Mouse (Mus musculus): Measurements from ENCODE around the gene Eno4. TPM values are rescaled to one million over a fixed set of nuclear protein-coding genes. Genes with fewer than 3 reads are reported as not detected.
"Not testable (repeated sequence)": the region's sequence is repeated elsewhere in the genome, so short reads cannot be mapped to it uniquely, and the experiment has no call there.

The Eno4 gene
- total RNA-seq (2021) = not detected
- long read RNA-seq, experiment 1 = 0 reads
- long read RNA-seq, experiment 2 = 0 reads

- peak; percentile 94 for DNase-seq (ENCODE audit: low spot score)
Observed at GRCm38 (mm10) chr19:58942841-58943828, at the start of gene Eno4, which contains the start of gene Hspa12a. TSS of gene Eno4 (plus strand) at chr19:58943425. TSS of gene Hspa12a (minus strand) at chr19:58943654.

- no peak for DNase-seq (ENCODE audit: low spot score)
Observed at GRCm38 (mm10) chr19:58896216-58896615, 47.0 kb upstream of the Eno4 start.

GRCm38 (mm10) chr19:58900471-58900870, 42.8 kb upstream of the Eno4 start:
- DNase-seq (ENCODE audit: low spot score) = not testable (repeated sequence)

- no peak for DNase-seq (ENCODE audit: low spot score)
Observed at GRCm38 (mm10) chr19:58903079-58903898, 39.9 kb upstream of the Eno4 start.

- DNase-seq (ENCODE audit: low spot score) = peak; percentile 87
Observed at GRCm38 (mm10) chr19:58903899-58904327, 39.3 kb upstream of the Eno4 start.

GRCm38 (mm10) chr19:58906685-58907084, 36.5 kb upstream of the Eno4 start:
- no peak for DNase-seq (ENCODE audit: low spot score)

- DNase-seq (ENCODE audit: low spot score) = no peak
Observed at GRCm38 (mm10) chr19:58908018-58908417, 35.2 kb upstream of the Eno4 start.

GRCm38 (mm10) chr19:58910941-58911368, 32.3 kb upstream of the Eno4 start:
- DNase-seq (ENCODE audit: low spot score) = no peak

GRCm38 (mm10) chr19:58911386-58911785, 31.8 kb upstream of the Eno4 start:
- peak; percentile 29 for DNase-seq (ENCODE audit: low spot score)

- DNase-seq (ENCODE audit: low spot score) = no peak
Observed at GRCm38 (mm10) chr19:58913301-58913700, 29.9 kb upstream of the Eno4 start.

GRCm38 (mm10) chr19:58918597-58918996, 24.6 kb upstream of the Eno4 start:
- DNase-seq (ENCODE audit: low spot score) = no peak

GRCm38 (mm10) chr19:58919148-58919547, 24.1 kb upstream of the Eno4 start:
- no peak for DNase-seq (ENCODE audit: low spot score)

- no peak for DNase-seq (ENCODE audit: low spot score)
Observed at GRCm38 (mm10) chr19:58931081-58931800, 12.0 kb upstream of the Eno4 start.

GRCm38 (mm10) chr19:58933062-58933461, 10.2 kb upstream of the Eno4 start:
- DNase-seq (ENCODE audit: low spot score) = no peak

GRCm38 (mm10) chr19:58945959-58946358, 2.7 kb downstream of the Eno4 start:
- no peak for DNase-seq (ENCODE audit: low spot score)

GRCm38 (mm10) chr19:58951521-58951920, 8.3 kb downstream of the Eno4 start:
- DNase-seq (ENCODE audit: low spot score) = no peak

GRCm38 (mm10) chr19:58952236-58952635, 9.0 kb downstream of the Eno4 start:
- no peak for DNase-seq (ENCODE audit: low spot score)

GRCm38 (mm10) chr19:58954779-58955178, 11.6 kb downstream of the Eno4 start:
- no peak for DNase-seq (ENCODE audit: low spot score)

GRCm38 (mm10) chr19:58963011-58963410, 19.8 kb downstream of the Eno4 start:
- no peak for DNase-seq (ENCODE audit: low spot score)

GRCm38 (mm10) chr19:58968731-58969506, 25.7 kb downstream of the Eno4 start:
- no peak for DNase-seq (ENCODE audit: low spot score)

All from gastrocnemius, adult 18-20 months (tissue).